Mouse (Mus musculus) heart, postnatal 25 days (tissue): ENCODE data around the gene Dock9. TPM values are rescaled to one million over a fixed set of nuclear protein-coding genes. Genes with fewer than 3 reads are reported as not detected.

Experiments
- DNase-seq: peaks from one replicate; pipeline ENCODE4 v3.0.0; 2022; ENCODE audit warnings: low spot score
- intact Hi-C: fragments of 180-260 bp; cut with DNase I; formaldehyde crosslinking; loops from one replicate; pipeline ENCODE4 v1.15.1; 2025
- total RNA-seq, 2 experiments: library from RNA; stranded (reverse); gene quantifications; 2 replicates each; pipeline ENCODE4 v1.2.3; 2021

The Dock9 gene
- total RNA-seq, 2 experiments from 2014 or later = 28.7 to 34.2 TPM

DNA sequence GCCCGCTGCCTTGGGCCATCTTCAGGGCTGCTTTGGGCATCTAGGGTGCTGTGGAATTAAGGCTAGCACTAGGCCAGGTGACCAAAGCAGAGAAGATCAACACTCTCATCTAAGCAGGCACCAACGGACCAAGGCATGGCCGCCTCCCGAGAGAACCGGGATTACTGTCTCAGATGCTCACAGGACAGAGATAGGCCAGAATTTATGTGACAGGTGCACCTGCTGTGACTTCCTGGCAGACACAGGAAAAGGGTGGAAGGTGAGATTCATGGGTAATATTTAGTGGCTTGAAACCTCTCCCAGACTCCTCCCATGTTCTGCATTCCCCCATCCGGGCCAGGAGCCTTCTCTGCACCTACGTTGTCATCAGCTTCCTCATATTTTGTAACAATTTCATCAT is 2.1 kb downstream of the Dock9 start:
- intact Hi-C loops = loop anchor here (5.0 kb wide), 1 partner anchor 98 kb away; no protein-coding TSS in a partner anchor
- DNase-seq = no peak

DNA sequence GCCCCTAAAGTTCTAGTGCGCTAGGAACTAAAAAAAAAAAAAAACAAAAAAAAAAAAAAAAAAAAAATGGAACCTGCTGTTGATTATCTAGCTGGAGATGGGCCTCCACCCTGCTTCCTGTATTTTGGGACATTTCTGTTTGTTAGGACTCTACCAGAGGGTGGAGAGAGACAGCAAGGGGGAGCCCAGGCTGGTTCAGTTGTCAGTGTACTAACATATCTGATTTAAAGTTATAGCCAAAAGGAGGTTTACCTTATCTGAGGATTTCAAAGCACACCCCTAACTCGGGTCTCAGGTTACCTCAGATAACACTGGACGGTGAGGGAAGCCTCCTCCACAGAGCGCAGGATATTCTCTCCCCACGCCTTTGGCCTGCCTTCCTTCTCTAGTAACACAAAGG is 4.0 kb downstream of the Dock9 start:
- DNase-seq = no peak
- intact Hi-C loops = no loop called here

DNA sequence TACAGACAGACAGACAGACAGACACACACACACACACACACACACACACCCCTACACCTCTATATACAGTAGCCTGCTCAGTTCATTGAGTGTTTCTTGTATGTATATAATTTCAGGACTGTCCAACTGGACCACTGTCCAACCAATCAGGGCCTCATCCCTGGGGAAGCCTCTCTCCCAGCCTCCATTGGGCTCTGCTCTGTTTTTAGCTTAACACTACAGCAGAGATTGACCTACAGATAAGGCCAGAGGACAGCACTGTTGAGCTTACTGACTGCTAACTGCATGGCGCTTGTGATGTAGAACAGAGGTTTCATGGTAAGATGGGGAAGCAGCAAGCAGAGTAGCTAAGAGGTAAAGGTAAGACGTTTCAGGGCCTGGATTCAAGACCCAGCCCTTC is 5.7 kb downstream of the Dock9 start:
- no peak for DNase-seq
- intact Hi-C loops = no loop called here

DNA sequence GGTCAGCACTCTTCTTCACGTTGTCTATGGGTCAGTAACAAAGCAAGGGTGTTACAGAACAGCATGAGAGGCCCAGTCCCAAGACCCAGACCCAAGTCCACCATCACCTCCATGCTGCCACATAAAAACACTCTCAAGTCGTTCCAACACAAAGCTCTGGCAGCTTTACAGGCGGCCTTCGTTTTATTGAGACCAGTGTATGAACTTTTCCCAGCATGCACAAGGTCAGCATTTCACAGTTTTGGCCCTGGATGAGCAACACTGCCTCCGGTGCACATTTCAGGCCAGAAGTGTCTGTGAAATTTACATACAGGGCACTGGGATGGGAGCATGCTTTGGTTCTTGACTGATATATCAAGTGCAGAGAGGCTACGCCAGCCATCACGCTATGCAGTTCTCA is 6.5 kb downstream of the Dock9 start:
- intact Hi-C loops = no loop called here
- no peak for DNase-seq

DNA sequence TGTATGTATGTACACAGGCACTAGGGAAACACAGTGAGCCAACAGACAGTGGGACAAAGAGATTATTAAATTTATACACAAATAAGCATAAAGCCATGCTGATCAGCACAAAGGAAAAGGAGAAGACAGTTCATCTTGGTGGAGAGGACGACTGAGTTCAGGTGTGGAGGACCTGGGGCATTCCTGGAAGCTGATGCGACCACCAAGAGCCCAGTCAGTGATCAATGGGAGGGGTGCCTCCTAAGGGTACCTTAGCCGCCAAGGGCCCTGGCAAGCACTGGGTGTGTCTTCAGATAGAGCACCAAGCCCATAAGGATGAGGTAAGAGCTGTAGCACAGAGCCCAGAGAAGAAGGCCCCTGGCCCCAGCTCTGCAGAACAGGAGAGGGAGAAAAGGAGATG is 8.4 kb downstream of the Dock9 start:
- no peak for DNase-seq
- intact Hi-C loops = no loop called here

DNA sequence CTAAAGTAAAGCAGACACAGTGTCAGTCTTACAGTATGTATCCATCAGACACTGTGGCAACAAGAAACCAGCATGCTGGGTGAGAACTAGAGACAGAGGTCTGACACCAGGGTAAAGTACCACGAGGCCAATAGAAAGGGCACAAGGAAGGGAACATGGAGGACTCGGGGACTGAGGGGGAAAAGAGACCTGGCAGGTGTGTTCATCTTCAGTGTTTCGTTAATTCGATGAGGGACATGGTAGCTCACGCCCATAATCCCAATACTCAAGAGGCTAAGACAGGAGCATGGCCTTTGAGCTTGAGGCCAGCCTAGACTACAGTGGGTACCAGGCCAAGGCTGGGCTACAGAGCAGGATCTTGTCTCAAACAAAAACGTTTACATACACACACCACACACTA is 9.2 kb downstream of the Dock9 start:
- no peak for DNase-seq
- intact Hi-C loops = no loop called here

DNA sequence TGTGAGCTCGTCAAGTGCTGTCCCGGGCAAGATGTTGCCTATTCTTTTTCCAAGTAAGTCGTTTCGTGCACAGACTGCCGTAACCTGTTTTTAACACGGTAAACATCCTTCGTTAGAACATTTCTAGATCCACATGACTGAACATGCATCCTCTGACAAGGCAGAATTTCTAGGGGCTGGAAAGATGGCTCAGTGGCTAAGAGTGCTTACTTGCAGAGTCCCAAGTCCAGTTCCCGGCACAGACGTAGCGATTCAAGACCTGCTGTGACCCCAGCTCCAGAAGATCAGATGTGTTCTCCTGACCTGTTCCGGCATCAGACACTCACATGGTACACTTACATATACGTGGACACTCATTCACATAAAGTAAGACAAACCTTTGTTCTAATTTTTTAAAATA is 10.2 kb downstream of the Dock9 start:
- intact Hi-C loops = no loop called here
- DNase-seq = no peak

DNA sequence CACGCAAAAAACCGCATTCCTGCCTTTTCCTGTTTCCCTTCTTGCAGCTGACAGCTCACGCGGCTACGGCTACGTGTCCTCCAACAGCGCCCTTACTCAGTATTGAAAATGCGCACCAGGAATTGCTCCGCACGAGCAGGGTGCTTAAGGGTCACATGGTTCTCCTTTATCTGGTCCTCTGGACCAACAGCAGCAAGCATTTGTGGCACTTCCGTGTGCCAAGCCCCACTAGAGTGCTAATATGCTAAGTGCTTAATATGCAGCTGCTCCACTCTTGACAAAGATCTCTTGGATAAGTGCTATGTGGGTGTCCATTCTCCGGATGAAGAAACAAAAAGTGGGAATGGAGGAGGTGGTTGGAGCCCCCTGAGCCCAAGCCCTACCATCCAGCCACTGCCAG is 10.7 kb downstream of the Dock9 start:
- DNase-seq = no peak

DNA sequence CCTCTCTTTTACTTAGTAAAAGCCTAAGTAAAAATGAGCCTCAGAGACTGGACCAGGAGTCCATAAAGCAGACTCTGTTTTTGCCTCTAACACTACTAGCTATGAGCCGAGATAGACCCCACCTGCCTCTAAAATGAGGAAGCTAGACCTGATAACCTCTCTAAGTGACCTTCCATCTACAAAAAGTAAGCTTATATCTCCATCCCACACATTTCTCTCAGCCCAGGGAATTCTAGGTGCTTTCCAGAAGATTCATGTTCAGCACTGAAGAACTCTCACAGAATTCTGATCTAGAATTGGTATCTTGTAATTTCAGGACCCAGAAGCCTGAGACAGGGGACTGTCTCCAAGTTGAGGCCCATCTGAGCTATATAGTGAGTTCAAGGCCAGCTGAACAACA is 12.2 kb downstream of the Dock9 start:
- no peak for DNase-seq
- intact Hi-C loops = no loop called here

More for the DNA sequence above, 10.7 kb downstream of the Dock9 start:
- intact Hi-C loops = no loop called here

DNA sequence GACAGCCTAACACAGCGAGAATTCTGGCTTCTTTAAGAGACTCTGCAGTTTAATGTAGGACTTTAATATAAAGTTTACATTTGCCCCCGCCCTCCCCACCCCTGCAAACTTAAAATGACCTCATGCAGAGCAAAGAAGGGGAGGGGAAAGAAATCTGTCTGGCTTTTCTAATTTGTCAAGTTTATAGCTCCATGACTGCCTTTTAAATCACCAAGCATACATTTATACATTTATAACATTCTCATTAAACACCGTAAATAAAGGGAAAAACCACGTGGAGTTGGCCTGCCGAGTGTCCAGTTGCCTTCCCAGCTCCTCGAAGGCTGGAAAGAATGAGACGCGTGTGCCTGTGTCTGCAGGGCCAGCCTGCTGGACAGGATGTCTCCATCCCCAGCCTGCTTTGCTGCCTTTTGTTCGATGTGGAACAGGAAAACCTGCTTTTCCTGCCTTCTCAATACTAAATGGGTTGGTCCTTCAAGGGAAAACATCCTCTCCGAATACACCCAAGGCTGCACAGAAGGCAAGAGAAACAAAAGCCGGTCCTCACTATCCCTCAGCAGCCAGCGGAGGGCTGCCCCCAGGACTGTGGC is 16.6 kb downstream of the Dock9 start:
- DNase-seq = peak; percentile 52
- intact Hi-C loops = loop anchor here (1.0 kb wide), 1 partner anchor 16 kb away; the partner anchor contains the start of gene Dock9

DNA sequence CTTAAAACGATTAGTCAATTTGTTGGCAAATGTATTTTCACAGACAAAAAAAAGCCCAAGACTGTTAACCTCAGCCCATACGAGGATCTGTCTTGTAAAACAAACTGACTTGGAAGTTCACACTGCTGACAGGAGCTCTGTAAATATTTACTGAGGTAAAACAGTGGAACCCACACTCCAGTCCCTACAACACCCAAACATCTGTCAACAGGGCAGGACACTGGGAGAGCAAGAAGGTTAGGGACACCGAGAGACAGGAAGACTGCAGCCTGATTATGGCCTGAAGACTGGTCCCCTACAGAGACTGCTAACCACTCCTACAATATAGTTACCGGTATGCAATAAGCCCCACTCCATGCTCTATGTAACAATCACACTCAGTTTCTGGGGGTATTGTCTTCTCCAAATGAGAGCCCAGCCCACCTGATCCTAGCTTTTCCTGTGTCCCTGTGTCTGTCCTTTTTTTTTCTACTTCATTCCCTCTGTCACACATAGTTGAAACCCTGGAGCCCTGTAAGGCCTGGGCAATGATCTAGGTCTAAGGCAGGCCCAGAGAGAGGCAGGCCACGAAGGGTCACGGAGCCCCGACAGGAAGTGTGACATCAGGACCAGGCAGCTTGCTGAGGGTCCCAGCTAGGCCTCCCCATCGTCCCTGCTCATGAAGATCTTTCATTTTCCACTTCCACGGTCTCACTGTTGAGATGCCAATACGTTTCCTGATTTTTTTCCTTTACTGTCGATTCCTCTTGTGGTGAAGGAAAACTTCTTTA is 17.3 kb downstream of the Dock9 start:
- intact Hi-C loops = no loop called here
- DNase-seq = no peak

DNA sequence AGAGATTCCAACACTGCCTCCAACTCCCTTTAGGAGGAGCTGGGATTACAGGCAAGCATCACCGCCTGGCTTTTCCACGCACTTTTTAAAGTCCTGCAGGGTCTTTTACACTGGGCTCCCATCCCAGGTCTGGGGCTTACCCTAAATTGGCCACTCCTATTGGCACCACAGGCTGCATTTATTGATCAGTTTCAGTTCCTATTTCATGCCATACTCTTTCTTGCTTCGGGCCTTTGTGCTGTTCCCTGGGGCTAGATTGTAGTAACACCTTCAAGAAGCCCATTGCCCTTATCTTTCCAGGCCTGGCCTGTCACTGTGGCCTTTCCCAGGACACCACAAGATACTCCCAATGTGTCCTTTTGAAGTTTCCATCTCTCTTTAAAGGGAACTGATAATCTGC is 18.0 kb downstream of the Dock9 start:
- no peak for DNase-seq
- intact Hi-C loops = no loop called here

DNA sequence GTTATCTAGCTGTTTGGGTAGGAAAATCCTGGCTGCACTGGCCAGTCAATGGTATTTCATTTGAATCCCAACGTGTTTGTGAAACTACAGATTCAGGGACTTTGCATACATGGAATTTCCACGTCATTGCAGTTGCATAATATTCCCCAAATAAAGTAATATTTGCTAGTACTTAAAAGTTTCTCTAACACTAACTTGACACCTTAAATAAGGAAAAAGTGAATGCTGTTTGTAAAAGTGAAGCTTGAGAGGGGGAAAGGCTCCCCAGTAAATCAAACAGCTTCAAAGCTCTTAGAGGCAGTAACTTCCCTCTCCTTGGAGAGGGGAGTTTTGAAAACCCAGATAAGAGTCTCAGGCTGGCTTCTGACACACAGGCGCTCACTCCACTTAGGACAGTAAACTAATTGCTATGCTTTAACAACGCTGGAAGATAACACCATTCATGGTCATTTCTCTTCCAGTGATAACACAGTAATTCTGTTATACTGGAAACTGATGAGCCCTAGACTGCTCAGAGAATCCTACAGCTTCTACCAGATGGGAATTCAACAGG is 20.3 kb downstream of the Dock9 start:
- DNase-seq = no peak
- intact Hi-C loops = no loop called here

DNA sequence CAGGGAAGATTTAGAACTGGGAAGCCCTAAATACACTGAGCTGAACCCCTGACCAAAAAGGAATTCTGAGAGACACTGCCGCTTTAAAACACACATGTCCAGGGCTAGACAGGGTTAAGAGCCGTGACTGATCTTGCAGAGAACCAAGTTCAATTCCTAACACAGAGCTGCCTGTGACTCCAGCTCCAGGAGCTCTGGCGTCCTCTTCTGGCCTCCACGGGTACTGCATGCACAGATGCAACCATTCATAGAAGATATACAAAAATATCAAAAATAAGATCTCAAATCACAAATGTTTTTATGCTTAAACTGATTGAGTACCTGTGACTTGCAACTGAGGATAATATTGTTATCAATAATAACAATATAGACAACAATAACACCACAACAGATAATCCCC is 20.9 kb downstream of the Dock9 start:
- DNase-seq = no peak
- intact Hi-C loops = no loop called here

DNA sequence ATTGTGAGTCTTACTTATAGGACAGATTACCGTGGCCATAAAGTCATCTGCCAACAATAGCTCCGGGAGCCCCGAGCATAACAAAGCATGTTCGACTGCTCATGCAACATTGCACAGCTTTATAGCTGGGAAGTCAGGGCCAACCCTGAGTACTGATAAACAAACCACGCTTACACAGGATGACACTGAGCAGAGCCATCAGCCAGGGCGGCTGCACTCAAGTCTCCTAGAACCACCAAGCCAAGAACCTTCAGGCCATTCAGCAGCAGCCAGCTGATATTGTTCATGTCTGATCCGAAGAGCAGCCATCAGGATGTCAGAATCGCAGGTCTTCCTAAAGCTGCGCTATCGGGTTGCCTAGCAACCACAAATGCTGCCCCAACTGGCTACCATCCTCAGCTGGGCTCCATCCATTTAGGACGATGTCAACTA is 35.6 kb downstream of the Dock9 start:
- intact Hi-C loops = no loop called here
- DNase-seq = no peak

DNA sequence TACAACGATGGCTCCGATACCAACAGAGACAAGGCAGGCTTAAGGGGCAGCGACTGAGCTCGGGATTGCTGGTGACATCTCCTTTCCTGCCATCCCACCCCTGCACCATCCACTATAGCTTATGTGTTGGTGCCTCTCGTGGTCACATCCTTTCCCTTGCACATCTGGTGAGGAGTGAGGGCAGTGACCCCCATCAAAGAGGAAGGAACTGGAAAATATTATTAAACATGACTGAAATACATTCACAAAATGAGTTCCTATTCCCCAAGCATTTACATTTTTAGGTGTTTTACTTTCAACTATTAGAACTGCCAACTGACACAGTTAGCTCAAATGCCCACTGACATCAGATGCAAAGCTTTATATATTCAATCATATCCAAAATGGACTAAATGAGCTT is 37.2 kb downstream of the Dock9 start:
- intact Hi-C loops = no loop called here
- no peak for DNase-seq

DNA sequence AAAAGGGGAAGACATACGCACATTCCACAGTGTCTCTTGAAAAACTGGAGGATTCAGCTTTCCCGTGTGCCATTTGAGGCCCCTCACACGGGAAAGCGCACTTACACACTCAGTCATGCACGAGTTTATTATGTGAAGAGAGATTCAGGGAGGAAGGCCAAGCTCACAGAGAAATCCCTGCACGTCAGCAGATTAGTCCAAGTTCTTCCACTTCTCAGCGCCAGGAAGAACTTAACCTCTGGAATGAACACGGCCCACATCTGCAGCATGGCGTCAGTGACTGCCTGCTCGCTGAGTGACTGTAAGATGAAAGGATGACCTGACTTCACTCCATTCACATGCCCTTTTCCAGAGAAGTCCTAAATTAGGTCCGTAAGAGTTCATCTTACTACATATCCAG is 43.5 kb downstream of the Dock9 start:
- DNase-seq = no peak
- intact Hi-C loops = loop anchor here (5.0 kb wide), 2 partner anchors 57 to 117 kb away; no protein-coding TSS in a partner anchor

DNA sequence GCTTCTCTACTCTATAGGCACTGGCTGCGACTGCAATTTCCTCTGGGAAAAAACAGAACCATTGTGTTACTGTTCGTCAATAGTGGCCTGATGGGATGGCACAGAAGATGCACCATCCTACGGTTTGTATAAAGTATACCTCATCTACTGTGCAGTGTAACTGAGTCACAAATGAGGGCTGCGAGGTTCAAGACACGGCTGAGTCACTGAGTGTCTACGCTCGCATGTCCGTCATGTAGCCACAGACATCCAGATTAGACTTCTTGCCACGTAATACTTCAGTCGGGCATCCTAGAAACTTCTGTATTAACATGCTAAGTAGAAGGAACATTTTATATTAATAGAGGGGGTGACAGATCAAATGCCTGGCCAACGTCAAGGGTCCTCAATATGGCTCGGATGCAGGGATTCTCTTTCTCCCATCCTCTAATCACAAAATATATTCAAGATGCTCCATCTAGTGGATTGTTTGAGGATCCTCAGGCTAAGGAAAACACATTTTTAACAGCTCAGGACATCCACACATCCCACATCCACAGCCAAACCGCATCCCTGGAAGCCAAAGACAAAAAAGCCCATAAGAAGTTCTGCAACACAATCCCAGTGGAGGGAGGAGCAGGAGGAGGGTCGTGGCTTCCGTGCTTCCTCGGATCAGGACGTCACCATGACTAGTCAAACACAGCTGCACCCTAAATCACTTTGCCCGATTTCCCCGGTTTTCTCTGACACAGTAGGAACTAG is 44.8 kb downstream of the Dock9 start:
- DNase-seq = no peak
- intact Hi-C loops = loop anchor here (1.0 to 5.0 kb wide), 3 partner anchors 56 to 165 kb away; no protein-coding TSS in a partner anchor

DNA sequence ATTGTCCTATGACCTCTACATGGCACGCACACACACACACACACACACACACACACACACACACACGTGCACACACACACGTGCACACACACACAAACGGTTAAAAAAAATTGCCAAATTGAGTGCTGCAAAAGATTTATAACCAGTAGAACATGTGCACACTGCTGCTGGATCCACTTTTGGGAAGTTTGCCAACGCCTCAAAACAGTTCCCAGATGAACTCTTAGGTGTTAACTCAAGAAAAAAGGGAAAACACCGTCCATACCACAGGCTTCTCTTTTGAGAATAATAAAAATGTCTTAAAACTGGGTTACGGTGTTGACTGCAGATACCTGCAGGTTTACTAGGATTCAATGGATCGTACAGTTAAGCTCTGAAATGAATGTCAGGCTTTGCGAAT is 48.0 kb downstream of the Dock9 start:
- DNase-seq = no peak
- intact Hi-C loops = loop anchor here (5.0 kb wide), 2 partner anchors 52 to 112 kb away; no protein-coding TSS in a partner anchor

DNA sequence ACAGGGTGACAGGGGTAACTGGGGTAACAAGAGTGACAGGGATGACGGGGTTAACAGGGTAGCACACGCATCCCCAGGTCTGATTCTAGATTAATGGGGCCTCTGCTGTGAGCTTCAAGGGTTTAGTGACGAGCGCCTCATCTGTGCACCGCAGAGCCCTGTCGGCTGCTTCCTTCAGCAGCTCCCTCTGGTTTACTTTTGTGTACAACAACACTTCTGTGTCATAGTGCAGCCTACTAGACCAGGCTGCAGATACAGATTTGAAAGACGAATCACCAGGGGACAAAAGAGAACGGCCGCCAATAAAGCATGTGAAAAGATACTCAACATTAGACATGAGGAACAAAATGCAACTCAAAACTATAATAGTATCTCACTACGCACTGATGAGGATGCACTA is 48.6 kb downstream of the Dock9 start:
- no peak for DNase-seq
- intact Hi-C loops = no loop called here

DNA sequence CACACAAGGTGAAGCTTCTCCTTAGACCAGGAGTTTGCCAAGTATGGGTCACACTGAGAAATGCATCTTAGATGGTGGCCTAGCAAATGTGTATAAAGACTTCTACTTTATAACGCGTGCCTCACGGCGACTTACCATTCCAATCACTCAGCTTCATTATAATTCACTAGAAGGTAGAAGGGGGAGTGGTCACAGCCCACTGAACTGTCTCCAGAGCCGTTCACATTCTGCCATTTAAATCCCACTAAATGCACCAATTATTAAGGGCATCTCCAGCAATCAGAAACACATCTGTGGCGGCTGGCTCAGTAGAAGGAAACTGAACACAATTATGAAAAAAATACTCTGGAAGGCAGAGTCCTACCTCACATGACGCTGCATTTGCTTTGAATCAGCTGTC is 50.3 kb downstream of the Dock9 start:
- intact Hi-C loops = no loop called here
- DNase-seq = no peak
